Mouse (Mus musculus): Measurements from ENCODE around the gene Bicdl1. TPM values are rescaled to one million over a fixed set of nuclear protein-coding genes. Genes with fewer than 3 reads are reported as not detected.

The Bicdl1 gene
- polyA plus RNA-seq, 1 experiment from 2014 or later = 10.8 TPM

DNA sequence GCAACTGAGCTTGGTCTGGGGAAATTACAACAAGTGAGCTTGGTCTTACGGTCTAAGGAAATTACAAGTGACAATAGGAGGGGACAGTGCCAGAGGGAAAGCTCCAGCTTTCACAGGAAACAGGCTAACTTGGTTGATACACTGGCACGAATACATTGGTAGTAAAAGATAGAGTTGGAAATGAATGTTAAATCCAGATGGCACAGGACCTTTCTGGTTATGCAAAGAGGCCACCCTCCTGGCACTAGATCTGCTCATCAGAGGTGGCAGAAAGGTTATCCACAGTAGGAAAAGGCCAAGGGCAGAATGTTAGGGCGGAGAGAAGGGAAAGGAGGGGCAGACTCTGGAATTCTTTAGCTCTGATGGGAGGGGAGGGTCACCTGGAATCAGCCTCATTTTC is 22.5 kb downstream of the Bicdl1 start:
- Histone ChIP-seq H3K4me2 (no peak overlapping the region), H3K9me3 (no peaks in the 10 kb centered on the region), H3K4me1 (replicated peaks) (no peaks in the 10 kb centered on the region), H3K36me3 (no peaks in the 10 kb centered on the region), H3K4me3 (replicated peaks) (no peak overlapping the region), H3K27me3 (no peaks in the 10 kb centered on the region; the same call in 1 of the 2 replicates), H3K9ac (replicated peaks) (no peak overlapping the region), H3K27ac (no peak overlapping the region)
- ATAC-seq (ENCODE audit: insufficient number of reproducible peaks, insufficient read depth, low FRiP score, low TSS enrichment, low read depth) = no peak
- WGBS = 63% methylated on average over 3 of the region's 3 CpGs

DNA sequence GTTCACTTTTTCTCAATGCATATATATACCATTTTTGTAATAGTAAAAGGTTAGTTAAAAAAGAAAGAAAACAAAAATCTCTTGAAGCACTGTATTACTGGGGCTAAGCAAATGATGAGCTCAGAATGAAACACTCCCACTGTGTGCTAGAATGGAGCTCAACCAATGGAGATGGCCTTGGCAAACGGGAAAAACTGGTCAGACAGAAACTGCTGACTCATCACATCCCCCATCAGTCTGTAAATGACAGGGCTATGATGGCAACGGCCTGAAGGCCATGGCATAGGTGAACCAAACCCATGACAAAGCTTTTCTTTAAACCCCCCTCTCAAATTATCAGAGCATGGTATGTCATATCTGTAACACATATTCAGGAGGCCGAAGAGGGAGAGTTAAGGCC is 29.4 kb downstream of the Bicdl1 start:
- Histone ChIP-seq H3K9ac (replicated peaks) (no peak overlapping the region), H3K4me3 (replicated peaks) (no peak overlapping the region), H3K4me1 (replicated peaks) (peaks cover 4% of the 10 kb centered on the region), H3K4me2 (no peak overlapping the region), H3K9me3 (no peaks in the 10 kb centered on the region), H3K27me3 (no peaks in the 10 kb centered on the region), H3K36me3 (no peaks in the 10 kb centered on the region), H3K27ac (no peak overlapping the region)
- ATAC-seq (ENCODE audit: insufficient number of reproducible peaks, insufficient read depth, low FRiP score, low TSS enrichment, low read depth) = no peak
- 68% methylated on average over 3 of the region's 3 CpGs for WGBS

DNA sequence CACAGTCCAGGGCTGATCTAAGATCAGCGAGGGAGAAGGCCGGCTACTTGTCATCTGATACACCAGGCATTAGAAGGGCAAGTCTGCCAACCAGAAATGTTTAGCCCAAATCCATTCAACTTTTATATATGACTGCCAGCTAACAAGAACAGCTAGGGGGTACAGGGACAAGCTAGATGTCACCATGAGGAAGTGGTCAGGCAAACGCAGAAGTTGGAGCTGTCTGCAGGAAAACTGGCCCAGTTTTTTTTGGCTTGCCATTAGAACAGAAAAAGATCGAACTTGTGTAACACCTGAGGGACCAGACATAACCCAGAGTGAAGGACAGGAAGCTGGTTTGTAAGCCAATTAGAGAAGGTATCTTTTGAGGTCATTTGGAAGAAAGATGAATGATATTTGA is 30.2 kb downstream of the Bicdl1 start:
- H3K27me3 ChIP-seq = no peaks in the 10 kb centered on the region
- no peak overlapping the region for H3K9ac ChIP-seq (replicated peaks)
- no peak overlapping the region for H3K4me3 ChIP-seq (replicated peaks)
- 78% methylated on average over 4 of the region's 4 CpGs for WGBS
- H3K9me3 ChIP-seq = no peaks in the 10 kb centered on the region
- no peak overlapping the region for H3K27ac ChIP-seq
- ATAC-seq (ENCODE audit: insufficient number of reproducible peaks, insufficient read depth, low FRiP score, low TSS enrichment, low read depth) = no peak
- H3K36me3 ChIP-seq = no peaks in the 10 kb centered on the region
- H3K4me2 ChIP-seq = no peak overlapping the region
- peaks cover 4% of the 10 kb centered on the region for H3K4me1 ChIP-seq (replicated peaks)

DNA sequence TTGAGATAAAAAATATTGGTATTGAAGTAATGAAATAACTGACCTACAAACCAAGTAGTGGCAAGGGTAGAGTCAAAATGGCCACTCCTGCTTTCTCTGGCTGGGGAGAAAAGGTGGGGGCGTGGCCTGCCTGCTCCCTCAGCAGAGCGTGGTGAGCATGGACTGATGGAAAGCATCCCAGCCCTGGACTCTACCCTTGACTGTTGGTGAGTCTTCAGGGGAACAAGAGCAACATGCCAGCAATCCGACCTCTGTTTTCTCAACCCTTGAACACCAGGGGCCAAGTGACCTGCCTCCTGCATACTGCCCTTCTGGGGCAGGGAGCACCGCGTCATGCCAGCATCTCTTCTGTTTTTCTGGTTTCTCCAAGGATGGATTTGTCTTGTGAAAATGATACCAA is 34.6 kb downstream of the Bicdl1 start:
- no peaks in the 10 kb centered on the region for H3K9me3 ChIP-seq
- WGBS = 78% methylated on average over 5 of the region's 5 CpGs
- no peaks in the 10 kb centered on the region for H3K27me3 ChIP-seq
- no peak overlapping the region for H3K4me3 ChIP-seq (replicated peaks)
- no peak overlapping the region for H3K27ac ChIP-seq
- ATAC-seq (ENCODE audit: insufficient number of reproducible peaks, insufficient read depth, low FRiP score, low TSS enrichment, low read depth) = no peak
- H3K4me1 ChIP-seq (replicated peaks) = peaks cover 4% of the 10 kb centered on the region
- H3K9ac ChIP-seq (replicated peaks) = no peak overlapping the region
- no peaks in the 10 kb centered on the region for H3K36me3 ChIP-seq
- no peak overlapping the region for H3K4me2 ChIP-seq

DNA sequence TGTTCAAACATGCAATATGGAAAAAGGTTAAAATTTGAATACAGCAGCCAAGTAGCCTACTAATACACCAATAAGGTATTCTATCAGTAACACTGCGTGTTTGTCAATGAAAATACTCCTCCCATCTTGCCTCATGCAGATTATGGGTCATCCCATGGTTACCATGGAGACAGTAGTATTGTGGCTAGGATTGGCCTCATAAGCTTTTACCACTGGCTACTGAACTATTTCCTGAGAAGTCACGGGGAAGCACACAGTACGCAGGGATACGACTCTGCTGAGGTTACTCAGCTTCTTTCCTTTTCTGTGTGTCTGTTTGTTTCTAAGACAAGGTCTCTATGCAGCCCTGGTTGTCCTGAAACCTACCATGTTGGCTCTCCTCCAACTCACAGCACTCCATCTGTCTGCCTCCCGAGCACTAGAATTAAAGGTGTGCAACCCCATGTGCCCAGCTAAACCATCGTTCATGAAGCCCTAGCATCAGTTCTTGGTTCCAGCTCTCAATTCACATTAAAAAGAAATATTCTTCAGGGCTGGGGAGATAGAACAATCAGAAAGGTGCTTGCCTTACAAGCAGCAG is 36.1 kb downstream of the Bicdl1 start:
- ATAC-seq (ENCODE audit: insufficient number of reproducible peaks, insufficient read depth, low FRiP score, low TSS enrichment, low read depth) = no peak
- H3K9me3 ChIP-seq = no peaks in the 10 kb centered on the region
- no peak overlapping the region for H3K27ac ChIP-seq
- WGBS = 81% methylated on average over 6 of the region's 6 CpGs
- no peak overlapping the region for H3K9ac ChIP-seq (replicated peaks)
- no peak overlapping the region for H3K4me2 ChIP-seq
- peaks cover 3% of the 10 kb centered on the region for H3K4me1 ChIP-seq (replicated peaks)
- no peaks in the 10 kb centered on the region for H3K27me3 ChIP-seq
- no peaks in the 10 kb centered on the region for H3K36me3 ChIP-seq
- H3K4me3 ChIP-seq (replicated peaks) = no peak overlapping the region

DNA sequence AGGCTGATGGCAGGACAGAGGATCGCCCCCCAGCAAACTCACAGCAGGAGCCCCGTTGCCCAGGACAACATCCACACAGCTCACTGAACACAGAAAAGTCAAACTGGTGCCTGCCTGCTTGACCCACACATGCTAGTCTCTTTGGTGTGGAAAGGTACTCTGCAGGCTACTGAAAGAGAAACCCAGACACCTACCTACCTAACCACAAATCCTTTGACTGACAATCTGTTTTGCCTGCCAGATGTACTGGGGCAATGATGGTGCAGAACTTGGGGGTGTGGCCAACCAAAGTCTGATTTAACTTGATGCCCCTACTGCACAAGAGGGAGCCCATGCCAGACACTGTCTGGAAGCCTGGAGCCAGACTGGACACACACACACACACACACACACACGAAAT is 38.1 kb downstream of the Bicdl1 start:
- Histone ChIP-seq H3K27ac (no peak overlapping the region), H3K9me3 (no peaks in the 10 kb centered on the region), H3K27me3 (no peaks in the 10 kb centered on the region), H3K36me3 (no peaks in the 10 kb centered on the region), H3K4me3 (replicated peaks) (no peak overlapping the region), H3K9ac (replicated peaks) (no peak overlapping the region), H3K4me1 (replicated peaks) (no peaks in the 10 kb centered on the region), H3K4me2 (no peak overlapping the region)
- no peak for ATAC-seq (ENCODE audit: insufficient number of reproducible peaks, insufficient read depth, low FRiP score, low TSS enrichment, low read depth)
- WGBS = 70% methylated on average over 3 of the region's 3 CpGs

DNA sequence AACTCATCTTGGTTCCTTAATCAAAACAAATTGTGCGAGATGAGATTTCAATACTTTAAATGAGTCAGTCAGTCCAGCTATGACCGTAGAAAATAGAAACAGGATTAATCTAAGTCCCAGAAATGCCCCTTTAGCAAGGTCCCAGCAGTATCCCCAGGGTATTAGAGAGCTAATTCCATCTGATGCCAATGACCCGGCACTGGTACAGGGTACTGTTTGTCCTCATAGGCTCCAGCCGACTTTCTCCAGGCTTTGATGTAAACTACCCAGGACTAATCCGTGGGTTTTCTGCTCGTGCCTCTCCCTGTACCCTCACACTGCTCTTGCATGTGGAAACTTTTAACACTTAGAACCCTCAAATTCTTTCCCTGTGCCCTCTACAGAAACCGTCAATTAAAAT is 44.7 kb downstream of the Bicdl1 start:
- no peaks in the 10 kb centered on the region for H3K9me3 ChIP-seq
- no peaks in the 10 kb centered on the region for H3K36me3 ChIP-seq
- WGBS = 58% methylated on average over 7 of the region's 7 CpGs
- no peak for ATAC-seq (ENCODE audit: insufficient number of reproducible peaks, insufficient read depth, low FRiP score, low TSS enrichment, low read depth)
- no peak overlapping the region for H3K27ac ChIP-seq
- no peaks in the 10 kb centered on the region for H3K27me3 ChIP-seq
- H3K9ac ChIP-seq (replicated peaks) = no peak overlapping the region
- no peaks in the 10 kb centered on the region for H3K4me1 ChIP-seq (replicated peaks)
- no peak overlapping the region for H3K4me2 ChIP-seq
- no peak overlapping the region for H3K4me3 ChIP-seq (replicated peaks)

DNA sequence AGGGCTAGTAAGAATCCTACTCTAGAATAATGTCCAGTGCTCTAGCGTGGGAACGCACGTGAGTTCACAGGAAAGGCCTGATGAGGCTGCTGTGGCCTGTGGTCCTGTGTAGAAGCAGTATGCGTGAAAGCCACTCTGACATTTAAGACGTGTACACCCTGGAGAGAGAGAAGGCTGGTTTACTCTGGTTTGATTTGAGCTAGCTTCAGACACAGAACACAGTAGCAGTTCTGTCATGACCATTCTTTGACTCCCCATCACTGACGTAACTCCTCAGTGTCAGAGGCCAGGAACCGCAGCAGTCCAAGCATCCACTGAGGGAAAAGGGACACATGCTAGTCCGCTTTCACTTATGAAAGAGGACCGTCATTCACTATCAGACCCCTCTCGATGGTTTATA is 46.3 kb downstream of the Bicdl1 start:
- Histone ChIP-seq H3K9me3 (no peaks in the 10 kb centered on the region), H3K9ac (replicated peaks) (no peak overlapping the region), H3K4me2 (no peak overlapping the region), H3K4me1 (replicated peaks) (no peaks in the 10 kb centered on the region), H3K27me3 (no peaks in the 10 kb centered on the region), H3K36me3 (no peaks in the 10 kb centered on the region), H3K27ac (no peak overlapping the region), H3K4me3 (replicated peaks) (no peak overlapping the region)
- ATAC-seq (ENCODE audit: insufficient number of reproducible peaks, insufficient read depth, low FRiP score, low TSS enrichment, low read depth) = no peak
- 85% methylated on average over 10 of the region's 10 CpGs for WGBS

DNA sequence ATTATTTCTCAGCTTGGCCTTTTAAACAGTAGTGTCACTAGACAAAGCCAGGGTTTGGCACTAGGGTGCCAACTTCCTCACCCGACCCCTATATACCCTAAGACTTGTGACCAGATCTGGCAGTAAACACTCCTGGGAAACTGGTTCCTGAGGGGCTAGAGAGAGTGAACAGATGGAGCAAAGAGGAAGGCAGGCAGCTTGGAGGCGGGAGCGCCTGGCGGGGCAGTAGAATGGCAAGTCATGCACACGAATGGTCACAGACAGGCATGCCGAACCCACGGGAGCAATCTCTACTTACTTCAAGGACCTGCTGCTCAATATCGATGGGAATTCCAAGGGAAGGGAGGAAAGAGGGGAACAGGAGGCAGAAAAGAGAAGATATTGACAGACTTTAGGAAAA is 59.6 kb downstream of the Bicdl1 start:
- H3K27me3 ChIP-seq = no peaks in the 10 kb centered on the region; the same call in 1 of the 2 replicates
- H3K9me3 ChIP-seq = no peaks in the 10 kb centered on the region
- no peaks in the 10 kb centered on the region for H3K36me3 ChIP-seq
- no peak overlapping the region for H3K9ac ChIP-seq (replicated peaks)
- no peak overlapping the region for H3K4me3 ChIP-seq (replicated peaks)
- H3K4me2 ChIP-seq = no peak overlapping the region
- no peaks in the 10 kb centered on the region for H3K4me1 ChIP-seq (replicated peaks)
- 63% methylated on average over 8 of the region's 8 CpGs for WGBS
- no peak overlapping the region for H3K27ac ChIP-seq
- ATAC-seq (ENCODE audit: insufficient number of reproducible peaks, insufficient read depth, low FRiP score, low TSS enrichment, low read depth) = no peak

DNA sequence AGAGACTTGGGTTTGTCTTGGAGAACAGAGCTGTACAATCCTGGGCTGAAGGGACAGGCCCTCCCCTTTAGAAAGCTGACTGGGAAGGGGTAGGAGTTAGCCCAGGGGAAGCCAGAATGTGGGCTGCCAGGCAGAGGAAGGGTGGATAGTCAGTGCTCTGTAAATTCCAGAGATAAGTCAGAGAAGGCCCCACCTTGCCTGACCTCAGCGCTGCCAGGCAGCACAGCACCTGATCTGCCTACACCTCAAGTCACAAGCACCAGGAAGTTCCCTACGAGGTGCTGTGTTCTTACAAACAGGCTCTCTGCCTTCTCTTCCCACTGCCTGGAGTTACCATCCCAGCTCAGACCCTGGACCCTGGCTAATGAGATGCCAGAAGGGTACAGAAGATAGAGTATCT is 61.0 kb downstream of the Bicdl1 start:
- Histone ChIP-seq H3K9ac (replicated peaks) (no peak overlapping the region), H3K4me1 (replicated peaks) (no peaks in the 10 kb centered on the region), H3K36me3 (no peaks in the 10 kb centered on the region), H3K4me3 (replicated peaks) (no peak overlapping the region), H3K27me3 (no peaks in the 10 kb centered on the region; the same call in 1 of the 2 replicates), H3K27ac (no peak overlapping the region), H3K4me2 (no peak overlapping the region), H3K9me3 (no peaks in the 10 kb centered on the region)
- WGBS = 76% methylated on average over 2 of the region's 2 CpGs
- ATAC-seq (ENCODE audit: insufficient number of reproducible peaks, insufficient read depth, low FRiP score, low TSS enrichment, low read depth) = no peak

DNA sequence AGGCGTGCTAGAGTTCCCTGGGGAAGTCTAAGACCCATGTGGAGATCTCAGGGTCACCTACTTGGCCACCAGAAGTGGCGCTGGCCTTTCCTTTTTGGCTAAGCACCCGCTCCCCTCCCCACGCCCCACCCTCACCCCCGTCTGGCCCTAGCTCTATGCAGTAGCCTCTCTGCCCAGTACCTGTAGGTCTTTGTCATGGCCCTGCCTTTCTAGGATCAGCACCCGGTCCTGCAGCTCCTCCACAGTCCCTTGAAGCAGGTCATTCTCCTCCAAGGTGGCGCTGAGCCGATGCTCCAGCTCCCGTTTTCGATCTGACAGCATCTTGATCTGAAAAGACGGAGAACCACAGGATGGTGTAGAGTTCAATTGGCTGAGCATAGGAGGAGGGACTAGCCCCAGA is 61.4 kb downstream of the Bicdl1 start:
- Histone ChIP-seq H3K4me1 (replicated peaks) (no peaks in the 10 kb centered on the region), H3K27me3 (no peaks in the 10 kb centered on the region; the same call in 1 of the 2 replicates), H3K4me2 (no peak overlapping the region), H3K4me3 (replicated peaks) (no peak overlapping the region), H3K36me3 (no peaks in the 10 kb centered on the region), H3K27ac (no peak overlapping the region), H3K9ac (replicated peaks) (no peak overlapping the region), H3K9me3 (no peaks in the 10 kb centered on the region)
- no peak for ATAC-seq (ENCODE audit: insufficient number of reproducible peaks, insufficient read depth, low FRiP score, low TSS enrichment, low read depth)
- 89% methylated on average over 11 of the region's 11 CpGs for WGBS

DNA sequence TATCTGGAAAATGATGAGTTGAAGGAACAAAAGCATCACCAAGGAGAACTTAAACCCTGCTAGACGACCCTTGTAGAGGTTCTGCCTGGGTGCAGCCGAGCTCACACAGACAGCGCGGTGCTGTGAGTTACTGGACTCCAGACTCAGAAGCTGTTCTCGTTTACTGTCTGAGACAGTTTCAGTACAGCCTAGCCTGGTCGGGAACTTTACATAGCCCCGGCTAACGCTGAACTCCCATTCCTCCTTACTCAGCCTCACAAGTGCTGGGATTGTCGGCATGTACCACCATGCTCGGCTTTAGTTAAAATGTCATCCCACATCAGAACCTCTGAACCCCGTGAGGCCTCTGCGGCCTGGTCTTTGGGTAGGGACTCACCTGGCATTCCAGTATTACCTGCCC is 62.4 kb downstream of the Bicdl1 start:
- WGBS = 90% methylated on average over 12 of the region's 12 CpGs

More for the DNA sequence above, 62.4 kb downstream of the Bicdl1 start:
- no peak overlapping the region for H3K4me3 ChIP-seq (replicated peaks)
- H3K9me3 ChIP-seq = no peaks in the 10 kb centered on the region
- H3K27ac ChIP-seq = no peak overlapping the region
- no peaks in the 10 kb centered on the region for H3K36me3 ChIP-seq
- H3K4me2 ChIP-seq = no peak overlapping the region
- H3K9ac ChIP-seq (replicated peaks) = no peak overlapping the region
- no peak for ATAC-seq (ENCODE audit: insufficient number of reproducible peaks, insufficient read depth, low FRiP score, low TSS enrichment, low read depth)
- H3K27me3 ChIP-seq = no peaks in the 10 kb centered on the region; the same call in 1 of the 2 replicates
- H3K4me1 ChIP-seq (replicated peaks) = no peaks in the 10 kb centered on the region

Data from limb, embryonic 12.5 days (tissue).